Mouse (Mus musculus) heart, adult 8-10 months (tissue): Measurements from ENCODE around the gene Anapc10. TPM values are rescaled to one million over a fixed set of nuclear protein-coding genes. Genes with fewer than 3 reads are reported as not detected.
"Not testable (repeated sequence)": the region's sequence is repeated elsewhere in the genome, so short reads cannot be mapped to it uniquely, and the experiment has no call there.

Source experiments
- DNase-seq: peaks from one replicate; pipeline ENCODE4 v3.0.0; 2022; ENCODE audit warnings: low spot score
- total RNA-seq, 4 experiments: library from RNA; stranded (reverse); gene quantifications; 2 replicates each; pipeline ENCODE4 v1.2.4; 2022

Gene Anapc10
- 1 to 10 TPM; 3.0 to 4.7 (median 4.2) TPM for total RNA-seq

GRCm38 (mm10) chr8:79711064-79711961 lies at the start of gene Anapc10, which contains the start of gene Abce1:
Gene Anapc10, plus strand, starts transcription at chr8:79711820.
Gene Abce1, minus strand, starts transcription at chr8:79711740.
- DNase-seq: peak; percentile 98

- DNase-seq: no peak
These were observed 35.2 kb upstream of the Anapc10 start for GRCm38 (mm10) chr8:79676461-79676860.

DNA sequence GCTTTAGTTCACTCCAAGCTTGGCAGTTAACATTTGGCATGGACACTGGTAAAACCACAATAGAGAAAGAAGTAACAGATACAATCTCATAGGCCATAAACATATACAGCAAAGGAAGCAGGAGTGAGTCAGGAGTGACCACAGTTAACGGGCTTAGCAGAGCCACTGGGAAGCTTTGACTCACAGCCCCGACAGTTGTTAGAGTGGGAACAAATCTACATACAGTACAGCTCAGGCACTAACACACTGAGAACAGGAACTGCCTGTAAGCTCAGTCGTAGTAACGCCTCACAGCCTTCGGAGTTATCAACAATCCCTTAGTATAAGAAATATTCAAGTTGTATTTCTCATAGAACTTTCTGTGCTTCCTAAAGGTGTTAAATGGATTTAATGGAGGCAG lies 32.6 kb upstream of the Anapc10 start:
- no peak for DNase-seq

- DNase-seq: not testable (repeated sequence)
These were observed 31.5 kb upstream of the Anapc10 start for GRCm38 (mm10) chr8:79680083-79680482.

DNA sequence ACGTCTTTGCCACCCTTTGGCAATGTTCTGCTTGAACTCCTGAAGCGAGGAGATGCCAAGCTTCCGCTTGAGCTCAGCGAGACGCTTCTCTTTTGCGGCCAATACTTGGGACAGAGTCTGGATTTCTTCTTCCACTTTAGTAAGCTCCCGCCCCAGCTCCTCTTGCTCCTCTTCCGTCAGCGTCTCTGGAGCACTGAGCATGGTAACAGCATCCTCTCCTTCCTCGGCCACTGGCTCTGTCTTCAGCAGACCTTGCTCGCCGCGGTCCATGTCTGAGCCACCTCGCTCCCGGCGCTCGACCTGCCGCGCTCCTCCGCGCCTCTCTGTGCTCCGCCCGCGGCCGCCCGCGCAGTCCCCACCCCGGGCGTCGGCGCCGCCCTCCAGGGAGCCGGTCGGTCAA lies 31.1 kb upstream of the Anapc10 start:
- peak; percentile 8 for DNase-seq

- no peak for DNase-seq
These were observed 30.7 kb upstream of the Anapc10 start for GRCm38 (mm10) chr8:79680965-79681364.

DNA sequence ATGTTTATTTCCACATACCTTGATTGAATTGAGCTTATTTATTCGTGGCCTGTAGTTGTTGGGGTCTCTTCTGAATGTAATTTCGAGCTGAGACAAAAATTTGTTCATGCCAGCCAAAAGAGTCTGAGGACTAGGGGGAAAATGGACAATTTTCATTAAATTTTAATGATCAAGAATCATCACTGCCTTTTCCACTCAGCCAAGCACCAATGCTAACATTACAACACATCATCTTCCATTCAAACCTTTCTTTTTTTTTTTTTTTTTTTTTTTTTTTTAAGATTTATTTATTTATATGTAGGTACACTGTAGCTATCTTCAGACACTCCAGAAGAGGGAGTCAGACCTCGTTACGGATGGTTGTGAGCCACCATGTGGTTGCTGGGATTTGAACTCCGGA lies 25.7 kb upstream of the Anapc10 start:
- not testable (repeated sequence) for DNase-seq

DNA sequence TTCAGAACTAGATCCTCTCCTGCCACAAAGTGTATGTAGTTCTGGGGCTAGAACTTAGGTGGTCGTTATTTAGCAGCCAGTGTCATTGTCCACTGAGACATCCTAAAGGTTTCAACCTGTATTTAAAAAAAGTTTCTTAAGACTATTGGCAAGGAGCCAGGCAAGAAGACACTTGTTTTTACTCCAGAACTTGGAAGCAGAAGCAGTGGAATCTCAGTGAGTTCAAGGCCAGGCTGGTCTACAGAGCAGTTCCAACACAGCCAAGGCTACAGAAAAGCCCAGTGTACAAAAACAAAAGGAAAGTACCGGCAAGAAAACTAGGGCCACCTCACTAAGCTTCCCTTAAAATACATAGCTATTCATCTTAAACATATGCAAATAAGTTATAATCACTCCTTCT lies 19.1 kb upstream of the Anapc10 start:
- no peak for DNase-seq

DNA sequence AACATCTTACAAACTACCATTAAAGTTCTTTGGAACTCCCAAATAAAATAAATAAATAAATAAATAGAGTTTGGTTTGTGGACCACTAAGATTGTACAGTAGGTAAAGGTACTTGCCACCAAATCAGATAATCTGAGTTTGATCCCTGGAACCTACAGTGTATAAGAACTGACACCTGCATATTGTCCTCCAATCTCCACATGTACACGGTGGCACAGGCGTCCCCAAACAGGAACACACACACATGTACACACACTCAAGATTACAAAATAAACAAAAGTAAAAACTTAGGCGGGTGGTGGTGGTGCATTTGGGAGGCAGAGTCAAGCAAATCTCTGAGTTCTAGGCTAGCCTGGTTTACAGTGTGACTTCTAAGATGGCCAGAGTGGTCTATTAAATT lies 4.9 kb upstream of the Anapc10 start:
- DNase-seq: no peak

GRCm38 (mm10) chr8:79712676-79713075 lies 1.1 kb downstream of the Anapc10 start:
- no peak for DNase-seq

GRCm38 (mm10) chr8:79721537-79721936 lies 9.9 kb downstream of the Anapc10 start:
- DNase-seq: no peak

- no peak for DNase-seq
These were observed 11.7 kb downstream of the Anapc10 start for GRCm38 (mm10) chr8:79723308-79723707.

DNA sequence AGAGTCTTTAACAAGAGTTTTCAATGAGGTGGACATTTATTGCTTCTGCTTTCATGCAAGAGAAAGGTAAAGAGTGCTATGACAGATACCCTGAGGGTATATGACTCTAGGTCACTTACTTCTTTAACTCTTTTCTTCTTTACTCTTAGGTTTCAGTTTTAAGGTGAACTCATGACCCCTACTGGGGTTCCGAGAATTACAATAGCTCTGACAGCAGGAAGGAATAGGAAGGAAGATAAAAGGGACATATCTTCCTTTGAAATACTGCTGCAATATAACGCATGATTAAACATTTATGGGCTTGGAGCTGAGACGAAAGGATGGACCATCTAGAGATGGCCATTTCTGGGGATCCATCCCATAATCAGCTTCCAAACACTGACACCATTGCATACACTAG lies 13.0 kb downstream of the Anapc10 start:
- no peak for DNase-seq

DNA sequence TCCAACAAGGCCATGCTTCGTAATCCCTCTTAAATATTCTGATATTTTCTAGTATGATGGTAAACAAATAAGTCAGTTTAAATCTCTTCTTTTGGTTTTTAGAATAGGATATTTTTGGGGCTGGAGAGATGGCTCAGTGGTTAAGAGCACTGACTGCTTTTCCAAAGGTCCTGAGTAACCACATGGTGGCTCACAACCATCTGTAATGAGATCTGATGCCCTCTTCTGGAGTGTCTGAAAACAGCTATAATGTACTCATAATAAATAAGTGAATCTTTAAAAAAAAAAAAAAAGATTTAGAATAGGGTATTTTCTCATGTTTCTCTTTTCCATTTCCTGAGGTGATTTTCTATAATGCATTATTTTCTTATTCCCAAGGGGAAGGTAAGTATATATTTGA lies 16.3 kb downstream of the Anapc10 start:
- no peak for DNase-seq

- DNase-seq: peak; percentile 34
These were observed 22.7 kb downstream of the Anapc10 start for GRCm38 (mm10) chr8:79734304-79734703.

DNA sequence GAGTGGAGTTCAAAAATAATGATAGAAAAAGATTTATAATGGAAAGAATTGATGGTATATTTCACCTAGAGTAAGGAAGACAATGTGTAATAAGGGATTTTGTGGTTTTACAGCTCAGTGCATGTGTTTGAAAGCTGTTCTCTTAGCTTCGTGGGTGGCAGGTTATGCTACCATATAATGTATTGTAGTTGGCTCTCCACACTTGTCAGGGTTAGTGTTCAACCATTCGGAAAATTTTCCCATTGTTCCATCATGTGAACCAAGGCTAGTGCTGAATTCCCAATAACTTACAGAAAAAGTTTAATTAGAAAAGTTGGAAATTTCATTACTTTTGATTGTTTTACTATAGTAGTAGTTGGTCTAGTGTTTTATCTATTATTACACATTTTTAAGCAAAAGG lies 36.6 kb downstream of the Anapc10 start:
- DNase-seq: no peak

DNA sequence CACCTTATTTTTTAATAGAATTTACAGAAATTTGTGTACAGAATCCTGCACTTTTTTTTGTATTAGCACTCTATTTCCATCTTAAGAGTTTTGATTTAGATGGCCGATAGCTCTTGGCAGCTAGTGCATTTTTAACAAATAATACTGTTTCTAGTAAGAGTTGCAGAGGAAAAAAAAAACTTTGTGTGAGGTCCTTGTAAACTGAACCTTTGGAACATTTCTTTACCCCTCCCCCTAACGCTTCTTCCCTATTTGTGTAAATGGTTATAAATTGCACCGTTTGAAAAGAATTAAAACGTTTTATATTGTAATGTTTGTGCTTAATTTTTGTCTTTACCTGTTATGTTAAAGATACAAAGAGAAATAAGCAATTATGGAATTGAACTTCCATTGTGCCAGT lies 37.0 kb downstream of the Anapc10 start:
- no peak for DNase-seq

GRCm38 (mm10) chr8:79750305-79750704 lies 38.7 kb downstream of the Anapc10 start:
- DNase-seq: no peak

GRCm38 (mm10) chr8:79794873-79795272 lies 83.3 kb downstream of the Anapc10 start:
- DNase-seq: not testable (repeated sequence)

- no peak for DNase-seq
These were observed 85.1 kb downstream of the Anapc10 start for GRCm38 (mm10) chr8:79796690-79797089.

DNA sequence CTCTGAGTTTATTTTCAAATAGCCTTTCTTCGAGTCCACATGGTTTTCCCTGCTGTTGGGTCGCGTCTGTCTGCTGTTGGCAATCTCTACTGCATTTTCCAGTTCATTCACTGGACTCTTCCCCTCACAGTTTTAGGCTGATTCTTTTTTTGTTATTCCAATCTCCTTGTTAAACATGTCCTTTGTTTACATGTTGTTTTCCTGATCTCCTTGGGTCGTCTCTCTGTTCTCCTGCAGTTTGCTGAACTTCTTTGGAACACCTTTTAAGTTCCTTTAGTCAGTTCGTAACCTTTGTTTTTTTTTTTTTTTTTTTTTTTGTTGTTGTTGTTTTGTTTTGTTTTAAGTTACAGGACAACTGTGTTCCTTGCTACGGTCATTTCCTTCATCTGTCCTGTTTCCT lies 92.9 kb downstream of the Anapc10 start:
- no peak for DNase-seq

GRCm38 (mm10) chr8:79806971-79807370 lies 95.4 kb downstream of the Anapc10 start:
- no peak for DNase-seq

- DNase-seq: no peak
These were observed 114.9 kb downstream of the Anapc10 start for GRCm38 (mm10) chr8:79826534-79826933.
